Mouse (Mus musculus) hindbrain, embryonic 12.5 days (tissue): ENCODE measurements at regions not wholly inside any gene's neighbourhood (a gene's known extent, or its start where the extent isn't known, plus 50 kb on each side); places are given as distances from the start of the nearest gene placed in this dataset.

ENCODE experiments used
- ATAC-seq: fragments of 200-750 bp; cut with Nextera tagmentation; 2 replicates; pipeline ENCODE4 v1.8.0; 2017; ENCODE audit warnings: moderate TSS enrichment; ENCODE audit not compliant: low FRiP score
- H3K27ac ChIP-seq: fragments of 300-500 bp; sonication (generic); 2 replicates; pipeline ENCODE4 v1.5.1; 2016; ENCODE audit warnings: mild to moderate bottlenecking
- H3K27me3 ChIP-seq: fragments of 300-500 bp; sonication (generic); 2 replicates; pipeline ENCODE4 v1.6.1; 2016; ENCODE audit warnings: mild to moderate bottlenecking
- H3K36me3 ChIP-seq: fragments of 300-500 bp; sonication (generic); 2 replicates; pipeline ENCODE4 v1.6.1; 2016; ENCODE audit warnings: mild to moderate bottlenecking
- H3K4me1 ChIP-seq: fragments of 300-500 bp; sonication (generic); 2 replicates; pipeline ENCODE4 v1.6.1; 2016
- H3K4me2 ChIP-seq: fragments of 300-500 bp; sonication (generic); replicated peaks from 2 replicates; pipeline ENCODE4 v1.6.1; 2016; ENCODE audit warnings: mild to moderate bottlenecking
- H3K4me3 ChIP-seq: fragments of 300-500 bp; sonication (generic); 2 replicates; pipeline ENCODE4 v1.5.1; 2016; ENCODE audit warnings: mild to moderate bottlenecking
- H3K9ac ChIP-seq: fragments of 300-500 bp; sonication (generic); 2 replicates; pipeline ENCODE4 v1.6.1; 2016; ENCODE audit warnings: mild to moderate bottlenecking, moderate library complexity
- H3K9me3 ChIP-seq: fragments of 300-500 bp; sonication (generic); replicated peaks from 2 replicates; pipeline ENCODE4 v1.6.1; 2016; ENCODE audit warnings: mild to moderate bottlenecking
- WGBS: fragments of 180-500 bp; shearing (Covaris S2); methylation state at CpG from one replicate; pipeline ENCODE4 v1.1.7; 2016; 5-methylcytosine and 5-hydroxymethylcytosine counted together

- Histone ChIP-seq H3K27ac (no peak overlapping the region), H3K27me3 (no peaks in the 10 kb centered on the region), H3K4me1 (no peaks in the 10 kb centered on the region), H3K4me3 (no peak overlapping the region), H3K4me2 (no peak overlapping the region), H3K9me3 (no peaks in the 10 kb centered on the region), H3K36me3 (no peaks in the 10 kb centered on the region), H3K9ac (no peak overlapping the region)
- 74% methylated on average over 2 of the region's 2 CpGs for WGBS
- ATAC-seq = no peak
Measured at GRCm38 (mm10) chr13:85570886-85571527, 282.1 kb upstream of the Rasa1 start.

- H3K4me3 ChIP-seq = no peak overlapping the region
- H3K9ac ChIP-seq = no peak overlapping the region
- no peaks in the 10 kb centered on the region for H3K9me3 ChIP-seq
- no peaks in the 10 kb centered on the region for H3K36me3 ChIP-seq
- no peak overlapping the region for H3K4me2 ChIP-seq
- no peaks in the 10 kb centered on the region for H3K4me1 ChIP-seq
- WGBS = 86% methylated on average over 2 of the region's 2 CpGs
- H3K27me3 ChIP-seq = no peaks in the 10 kb centered on the region
- no peak overlapping the region for H3K27ac ChIP-seq
- no peak for ATAC-seq
Measured at GRCm38 (mm10) chr13:85557821-85558220, 268.9 kb upstream of the Rasa1 start.

DNA sequence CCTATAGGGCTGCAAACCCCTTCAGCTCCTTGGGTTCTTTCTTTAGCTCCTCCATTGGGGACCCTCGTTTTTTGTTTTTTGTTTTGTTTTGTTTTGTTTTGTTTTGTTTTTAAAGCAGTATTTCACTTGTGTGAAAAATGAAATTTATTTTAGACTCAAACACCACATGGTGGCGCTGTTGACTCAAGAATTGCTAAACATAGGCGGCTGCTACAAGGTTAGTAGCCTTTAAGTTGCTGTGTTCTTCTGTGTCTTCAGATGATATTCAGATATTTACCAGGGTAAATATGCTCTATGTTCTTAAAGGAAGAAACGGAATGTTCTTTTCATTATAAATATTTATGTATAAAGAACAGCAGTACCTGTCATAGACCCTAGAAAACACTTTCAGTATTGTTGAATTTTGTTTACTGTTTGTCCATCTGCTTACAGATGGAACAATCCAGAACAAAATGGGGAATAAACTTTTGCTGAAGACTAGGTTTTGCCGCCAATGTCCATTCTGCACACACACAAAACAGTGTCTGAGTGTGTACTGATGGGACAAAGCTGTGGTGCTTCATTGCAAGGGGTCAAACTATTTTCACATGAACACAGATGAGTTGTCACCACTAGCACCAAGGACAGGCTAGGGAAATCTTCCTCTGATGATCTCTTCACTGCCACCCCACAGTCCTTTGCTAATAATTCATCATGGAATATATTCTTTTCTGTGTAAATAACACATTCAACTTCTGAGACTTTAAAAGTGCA, 267.3 kb upstream of the Rasa1 start:
- H3K36me3 ChIP-seq = no peaks in the 10 kb centered on the region
- no peak overlapping the region for H3K4me2 ChIP-seq
- H3K4me1 ChIP-seq = no peaks in the 10 kb centered on the region
- no peak overlapping the region for H3K9ac ChIP-seq
- WGBS = 11% methylated on average over 5 of the region's 5 CpGs
- H3K27ac ChIP-seq = no peak overlapping the region
- ATAC-seq = peak; percentile 68; the same call in 1 of the 2 replicates
- no peaks in the 10 kb centered on the region for H3K27me3 ChIP-seq
- H3K9me3 ChIP-seq = no peaks in the 10 kb centered on the region
- no peak overlapping the region for H3K4me3 ChIP-seq

- Histone ChIP-seq H3K36me3 (no peaks in the 10 kb centered on the region), H3K4me2 (no peak overlapping the region), H3K9me3 (no peaks in the 10 kb centered on the region), H3K4me3 (no peak overlapping the region), H3K9ac (no peak overlapping the region), H3K27ac (no peak overlapping the region), H3K27me3 (no peaks in the 10 kb centered on the region), H3K4me1 (no peaks in the 10 kb centered on the region)
- 83% methylated on average over 3 of the region's 3 CpGs for WGBS
- ATAC-seq = no peak
Measured at GRCm38 (mm10) chr13:85553072-85553471, 264.1 kb upstream of the Rasa1 start.

DNA sequence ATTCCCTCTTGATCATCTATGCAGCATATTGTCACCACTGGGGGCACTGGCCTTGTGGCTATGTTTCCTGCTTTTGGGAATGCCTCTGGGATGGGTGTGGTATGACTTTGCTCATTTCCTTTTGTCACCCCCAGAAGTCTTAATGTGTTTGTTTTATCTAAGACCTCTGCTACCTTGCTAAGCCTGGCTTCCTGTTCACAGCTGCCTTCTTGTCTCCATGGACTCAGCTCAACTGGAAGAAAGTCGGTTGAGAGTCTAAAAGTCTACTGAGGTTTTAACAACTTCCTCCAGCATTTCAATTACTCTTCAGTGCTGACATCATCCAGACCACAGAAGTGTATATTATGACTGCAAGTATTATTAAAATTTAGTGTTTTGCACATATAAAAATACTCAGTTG, 220.7 kb upstream of the Rasa1 start:
- Histone ChIP-seq H3K27ac (no peak overlapping the region), H3K4me1 (no peaks in the 10 kb centered on the region), H3K4me3 (no peak overlapping the region), H3K27me3 (no peaks in the 10 kb centered on the region), H3K9me3 (no peaks in the 10 kb centered on the region), H3K4me2 (no peak overlapping the region), H3K9ac (no peak overlapping the region), H3K36me3 (no peaks in the 10 kb centered on the region)
- 69% methylated on average over 1 of the region's 1 CpGs for WGBS
- no peak for ATAC-seq

- no peaks in the 10 kb centered on the region for H3K36me3 ChIP-seq
- no peak overlapping the region for H3K4me3 ChIP-seq
- H3K9ac ChIP-seq = no peak overlapping the region
- no peak for ATAC-seq
- H3K9me3 ChIP-seq = no peaks in the 10 kb centered on the region
- no peak overlapping the region for H3K27ac ChIP-seq
- H3K4me2 ChIP-seq = no peak overlapping the region
- no peaks in the 10 kb centered on the region for H3K27me3 ChIP-seq
- 94% methylated on average over 1 of the region's 1 CpGs for WGBS
- no peaks in the 10 kb centered on the region for H3K4me1 ChIP-seq
Measured at GRCm38 (mm10) chr13:85508552-85508951, 219.6 kb upstream of the Rasa1 start.

DNA sequence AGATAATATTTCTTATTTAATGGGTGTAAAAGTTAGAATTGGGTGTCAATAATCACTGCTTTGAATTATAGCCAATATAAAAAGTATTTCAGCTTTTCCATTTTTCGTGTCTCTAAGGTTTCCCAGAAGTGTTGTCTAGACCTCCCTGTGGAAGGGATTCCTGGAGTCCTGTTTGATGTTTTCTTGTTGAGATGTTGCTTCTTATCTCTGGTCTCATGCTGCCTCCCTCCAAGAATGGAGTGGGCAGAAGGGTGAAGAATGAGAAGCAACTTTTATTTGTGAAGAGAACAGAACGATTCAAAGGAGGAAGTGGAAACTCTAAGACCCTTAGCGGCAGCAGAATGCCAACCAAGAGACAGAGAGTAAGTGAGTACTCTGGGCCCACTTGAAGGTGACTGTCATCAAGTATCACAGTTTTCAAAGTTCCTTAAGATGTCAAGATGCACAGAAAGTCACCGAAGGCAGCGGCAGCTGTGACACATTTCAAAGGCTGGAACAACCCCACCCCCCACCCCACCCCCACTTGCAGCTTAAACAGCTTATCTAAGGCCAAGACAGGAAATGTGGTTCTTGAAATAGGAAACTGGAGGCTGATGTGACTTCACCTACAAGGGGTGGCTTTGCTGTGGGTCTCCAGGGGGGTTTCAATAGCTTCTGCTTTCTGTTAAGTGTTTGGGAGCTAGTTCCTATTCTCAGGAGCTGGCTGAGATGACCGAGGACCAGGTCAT, 218.6 kb upstream of the Rasa1 start:
- no peaks in the 10 kb centered on the region for H3K27me3 ChIP-seq
- no peaks in the 10 kb centered on the region for H3K4me1 ChIP-seq
- no peak overlapping the region for H3K4me3 ChIP-seq
- H3K27ac ChIP-seq = no peak overlapping the region
- WGBS = 69% methylated on average over 6 of the region's 6 CpGs
- no peaks in the 10 kb centered on the region for H3K36me3 ChIP-seq
- H3K9me3 ChIP-seq = no peaks in the 10 kb centered on the region
- ATAC-seq = no peak
- no peak overlapping the region for H3K9ac ChIP-seq
- no peak overlapping the region for H3K4me2 ChIP-seq

DNA sequence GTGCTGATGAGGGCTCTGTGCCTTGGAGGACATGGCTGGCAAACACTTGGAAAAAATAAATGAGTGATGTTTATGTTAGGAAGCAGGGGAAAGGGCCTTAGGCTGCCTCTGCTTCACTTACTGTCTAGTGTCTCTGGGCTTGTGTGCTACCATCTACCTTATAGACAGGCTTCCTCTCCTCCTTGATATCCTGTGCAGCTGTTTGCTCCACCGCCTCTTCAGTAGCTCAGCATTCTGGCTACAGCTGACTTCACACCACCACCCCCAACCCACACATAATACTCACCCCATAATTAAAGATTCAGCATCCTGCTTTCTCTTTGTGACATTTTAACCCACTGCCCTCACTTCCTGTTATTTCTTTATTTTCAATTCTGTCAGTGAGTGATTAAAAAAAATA, 217.9 kb upstream of the Rasa1 start:
- no peaks in the 10 kb centered on the region for H3K27me3 ChIP-seq
- 72% methylated on average over 1 of the region's 1 CpGs for WGBS
- no peak for ATAC-seq
- H3K9me3 ChIP-seq = no peaks in the 10 kb centered on the region
- no peak overlapping the region for H3K27ac ChIP-seq
- no peaks in the 10 kb centered on the region for H3K36me3 ChIP-seq
- no peaks in the 10 kb centered on the region for H3K4me1 ChIP-seq
- H3K4me3 ChIP-seq = no peak overlapping the region
- no peak overlapping the region for H3K9ac ChIP-seq
- H3K4me2 ChIP-seq = no peak overlapping the region

DNA sequence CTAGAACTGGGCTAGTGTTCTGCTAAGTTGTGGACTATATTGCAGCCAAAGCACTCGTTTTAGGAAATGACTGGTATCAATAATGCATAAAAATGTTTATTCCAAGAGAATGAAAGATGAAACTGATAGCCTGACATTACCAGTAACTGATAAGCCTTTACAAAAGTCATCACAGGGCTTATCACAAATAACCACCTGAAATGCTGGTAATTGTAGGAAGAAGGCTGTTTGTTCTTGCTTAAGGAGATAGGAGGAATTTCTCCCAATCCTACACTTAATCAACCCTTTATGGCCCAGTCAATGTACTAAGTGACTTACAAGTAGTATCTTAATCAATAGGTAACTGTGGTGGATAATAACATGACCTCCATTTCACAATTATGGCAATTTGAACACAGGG, 217.1 kb upstream of the Rasa1 start:
- no peak for ATAC-seq
- H3K4me2 ChIP-seq = no peak overlapping the region
- 78% methylated on average over 1 of the region's 1 CpGs for WGBS
- H3K36me3 ChIP-seq = no peaks in the 10 kb centered on the region
- no peaks in the 10 kb centered on the region for H3K4me1 ChIP-seq
- no peak overlapping the region for H3K9ac ChIP-seq
- H3K4me3 ChIP-seq = no peak overlapping the region
- no peaks in the 10 kb centered on the region for H3K27me3 ChIP-seq
- no peaks in the 10 kb centered on the region for H3K9me3 ChIP-seq
- H3K27ac ChIP-seq = no peak overlapping the region

DNA sequence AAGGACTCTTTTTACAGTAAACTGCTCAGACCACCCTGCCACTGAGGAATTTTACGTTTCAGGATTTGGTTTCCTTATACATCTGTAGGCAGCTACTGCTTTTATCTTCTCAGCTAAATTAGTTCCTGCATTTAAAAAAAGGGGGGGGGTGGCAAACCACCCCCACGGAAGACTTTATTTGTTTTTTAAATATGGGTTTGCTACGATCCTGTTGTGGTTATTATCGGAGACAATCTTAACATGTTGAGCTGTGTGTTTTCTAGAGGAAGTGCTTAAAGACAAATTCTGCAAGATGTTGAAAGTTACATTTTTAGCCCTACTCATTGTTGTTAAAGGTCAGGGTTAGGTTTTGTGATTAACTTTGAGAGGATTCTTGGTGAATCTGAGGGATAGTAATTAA, 216.1 kb upstream of the Rasa1 start:
- Histone ChIP-seq H3K4me3 (no peak overlapping the region), H3K27ac (no peak overlapping the region), H3K27me3 (no peaks in the 10 kb centered on the region), H3K9me3 (no peaks in the 10 kb centered on the region), H3K36me3 (no peaks in the 10 kb centered on the region), H3K4me1 (no peaks in the 10 kb centered on the region), H3K9ac (no peak overlapping the region), H3K4me2 (no peak overlapping the region)
- 71% methylated on average over 4 of the region's 4 CpGs for WGBS
- ATAC-seq = no peak

GRCm38 (mm10) chr13:85504001-85504400, 215.1 kb upstream of the Rasa1 start:
- no peak overlapping the region for H3K9ac ChIP-seq
- 25% methylated on average over 4 of the region's 4 CpGs for WGBS
- H3K4me1 ChIP-seq = no peaks in the 10 kb centered on the region
- no peak overlapping the region for H3K4me2 ChIP-seq
- no peaks in the 10 kb centered on the region for H3K36me3 ChIP-seq
- no peak for ATAC-seq
- H3K27me3 ChIP-seq = no peaks in the 10 kb centered on the region
- H3K9me3 ChIP-seq = no peaks in the 10 kb centered on the region
- no peak overlapping the region for H3K27ac ChIP-seq
- H3K4me3 ChIP-seq = no peak overlapping the region

GRCm38 (mm10) chr13:85498696-85499095, 209.8 kb upstream of the Rasa1 start:
- Histone ChIP-seq H3K9me3 (no peaks in the 10 kb centered on the region), H3K36me3 (no peaks in the 10 kb centered on the region)
- 93% methylated on average over 2 of the region's 2 CpGs for WGBS

More at GRCm38 (mm10) chr13:85498696-85499095, 209.8 kb upstream of the Rasa1 start:
- Histone ChIP-seq H3K4me1 (no peaks in the 10 kb centered on the region), H3K9ac (no peak overlapping the region), H3K4me3 (no peak overlapping the region), H3K27ac (no peak overlapping the region), H3K4me2 (no peak overlapping the region), H3K27me3 (no peaks in the 10 kb centered on the region)
- no peak for ATAC-seq
